Mouse (Mus musculus): Measurements from ENCODE around the gene Nkiras1. TPM values are rescaled to one million over a fixed set of nuclear protein-coding genes. Genes with fewer than 3 reads are reported as not detected.
"Not testable (repeated sequence)": the region's sequence is repeated elsewhere in the genome, so short reads cannot be mapped to it uniquely, and the experiment has no call there.

The Nkiras1 gene
- 16.2 and 17.3 TPM in 2 replicates for polyA plus RNA-seq (2014; fragmentation: Nextera tagmentation; extraction: Ambion mirVana)

DNA sequence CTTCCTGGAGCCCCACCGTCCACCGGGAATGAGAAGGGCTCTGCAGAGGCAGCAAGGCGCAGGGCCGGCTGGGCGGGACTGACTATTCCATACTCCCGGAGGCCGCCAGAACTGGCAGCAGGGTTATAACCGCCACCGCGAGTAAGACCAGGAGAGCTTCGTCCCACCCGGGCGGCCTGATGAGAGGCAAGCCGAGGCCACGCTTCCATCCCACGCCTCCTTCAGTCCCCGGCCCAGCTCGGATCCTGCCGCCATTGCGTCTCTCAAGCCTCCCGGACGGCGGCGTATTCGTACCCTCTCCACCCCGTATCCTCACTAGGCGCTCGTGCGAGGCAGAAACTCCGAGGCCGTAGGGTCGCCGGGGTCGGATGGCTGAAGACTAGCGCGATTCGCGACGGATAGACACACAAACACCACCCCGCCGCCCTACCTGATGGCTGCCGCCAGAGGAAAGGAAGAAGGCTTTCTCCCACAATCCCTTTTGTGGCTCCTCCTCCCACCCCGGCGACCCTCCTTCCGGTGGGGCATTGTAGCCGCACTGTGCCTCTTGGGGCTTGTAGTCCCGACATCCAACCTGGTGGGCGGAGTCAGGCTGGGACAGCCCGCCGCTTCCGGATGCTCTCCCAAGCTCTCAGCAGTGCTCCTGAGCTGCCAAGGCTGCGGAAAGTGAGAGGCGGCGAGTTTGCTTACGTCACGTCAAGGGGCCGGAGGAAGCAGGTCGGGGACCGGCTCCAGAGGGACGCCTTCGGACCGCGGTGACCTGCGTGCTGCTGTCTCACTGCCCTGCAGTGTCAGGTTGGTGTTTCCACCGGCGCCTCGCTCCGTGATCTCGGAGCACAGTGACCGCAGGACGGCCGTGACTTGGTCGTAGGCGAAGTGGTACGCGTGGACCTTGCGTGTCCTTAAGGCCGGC, at the start of gene Nkiras1, which contains the start of gene Rpl15:
Gene Nkiras1 (plus strand): TSS at position 608 of the 913 bp plus-strand sequence.
Gene Rpl15 (minus strand): TSS at position 863 of the 913 bp plus-strand sequence.
- H3K4me2 ChIP-seq (ENCODE audit: low read depth): peak within 1 kb of the TSS; percentile 70
- H3K9ac ChIP-seq (ENCODE audit: low read length): peak within 1 kb of the TSS; percentile 83
- H3K9me3 ChIP-seq (ENCODE audit: control insufficient read depth, low read length): no peaks in the 10 kb centered on the region
- DNase-seq (ENCODE audit: low spot score) (peak; percentile 98), ATAC-seq (ENCODE audit: insufficient read depth, low FRiP score, low TSS enrichment) (peak; percentile 98)
- no peaks in the 10 kb centered on the region for H3K4me1 ChIP-seq (ENCODE audit: control insufficient read depth, insufficient read depth, low read length)
- H3K27ac ChIP-seq (ENCODE audit: low read depth, low read length): peak within 1 kb of the TSS; percentile 28
- under 1% methylated on average over 70 of the region's 78 CpGs for WGBS
- H3K27me3 ChIP-seq (ENCODE audit: control insufficient read depth, insufficient read depth, low read length): no peaks in the 10 kb centered on the region
- peaks cover 7% of the 10 kb centered on the region for H3K36me3 ChIP-seq (ENCODE audit: control insufficient read depth, insufficient read depth, low read length)
- H3K4me3 ChIP-seq (ENCODE audit: low read depth, low read length): peak within 1 kb of the TSS; percentile 56

GRCm38 (mm10) chr14:18221977-18222376, 49.0 kb upstream of the Nkiras1 start:
- Histone ChIP-seq H3K4me1 (ENCODE audit: control insufficient read depth, insufficient read depth, low read length) (no peaks in the 10 kb centered on the region), H3K27ac (ENCODE audit: low read depth, low read length) (no peak overlapping the region), H3K9ac (ENCODE audit: low read length) (no peak overlapping the region), H3K4me3 (ENCODE audit: low read depth, low read length) (no peak overlapping the region), H3K9me3 (ENCODE audit: control insufficient read depth, low read length) (no peaks in the 10 kb centered on the region), H3K27me3 (ENCODE audit: control insufficient read depth, insufficient read depth, low read length) (no peaks in the 10 kb centered on the region), H3K36me3 (ENCODE audit: control insufficient read depth, insufficient read depth, low read length) (no peaks in the 10 kb centered on the region), H3K4me2 (ENCODE audit: low read depth) (no peak overlapping the region)
- 98% methylated on average over 6 of the region's 6 CpGs for WGBS
- DNase-seq (ENCODE audit: low spot score): no peak
- ATAC-seq (ENCODE audit: insufficient read depth, low FRiP score, low TSS enrichment): no peak

DNA sequence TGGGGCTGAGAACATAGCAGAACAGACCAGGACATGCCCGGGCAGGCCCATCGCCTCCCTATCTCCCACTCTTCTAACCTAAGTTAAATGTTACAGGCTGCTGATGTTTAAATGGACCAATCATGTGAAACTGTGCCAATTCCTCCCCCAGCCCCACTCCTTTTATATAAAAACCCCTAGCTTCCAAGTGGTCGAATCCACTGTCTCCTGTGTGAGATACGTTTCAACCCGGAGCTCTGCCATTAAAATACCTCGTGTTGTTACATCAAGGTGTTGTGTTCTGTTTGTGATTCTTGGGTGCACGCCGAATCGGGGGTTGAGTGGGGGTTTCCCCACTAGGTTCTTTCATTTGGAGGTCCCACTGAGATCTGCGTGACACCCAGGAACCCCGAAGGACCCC, 45.5 kb upstream of the Nkiras1 start:
- ATAC-seq (ENCODE audit: insufficient read depth, low FRiP score, low TSS enrichment); H3K4me1 ChIP-seq (ENCODE audit: control insufficient read depth, insufficient read depth, low read length); DNase-seq (ENCODE audit: low spot score); H3K9me3 ChIP-seq (ENCODE audit: control insufficient read depth, low read length); H3K27me3 ChIP-seq (ENCODE audit: control insufficient read depth, insufficient read depth, low read length); H3K9ac ChIP-seq (ENCODE audit: low read length); H3K4me2 ChIP-seq (ENCODE audit: low read depth); H3K4me3 ChIP-seq (ENCODE audit: low read depth, low read length); H3K36me3 ChIP-seq (ENCODE audit: control insufficient read depth, insufficient read depth, low read length); H3K27ac ChIP-seq (ENCODE audit: low read depth, low read length): not testable (repeated sequence)
- WGBS: 91% methylated on average over 11 of the region's 11 CpGs

DNA sequence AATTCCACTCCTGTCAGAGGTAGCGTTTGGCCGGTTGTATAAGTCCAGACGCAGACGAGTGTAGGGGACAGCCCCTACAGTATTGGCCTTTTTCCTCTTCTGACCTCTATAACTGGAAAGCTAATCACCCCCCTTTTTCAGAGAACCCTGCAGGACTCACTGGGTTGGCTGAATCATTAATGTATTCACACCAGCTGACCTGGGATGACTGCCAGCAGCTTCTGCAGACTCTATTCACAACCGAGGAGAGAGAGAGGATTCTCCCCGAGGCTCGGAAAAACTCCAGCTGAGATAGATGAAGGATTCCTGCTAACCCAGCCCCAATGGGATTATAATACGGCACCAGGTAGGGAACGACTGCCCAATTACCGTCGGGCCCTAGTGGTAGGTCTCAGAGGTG, 44.8 kb upstream of the Nkiras1 start:
- WGBS: 88% methylated on average over 11 of the region's 11 CpGs
- ATAC-seq (ENCODE audit: insufficient read depth, low FRiP score, low TSS enrichment); H3K36me3 ChIP-seq (ENCODE audit: control insufficient read depth, insufficient read depth, low read length); H3K4me3 ChIP-seq (ENCODE audit: low read depth, low read length); H3K27me3 ChIP-seq (ENCODE audit: control insufficient read depth, insufficient read depth, low read length); H3K9ac ChIP-seq (ENCODE audit: low read length); DNase-seq (ENCODE audit: low spot score); H3K9me3 ChIP-seq (ENCODE audit: control insufficient read depth, low read length); H3K4me2 ChIP-seq (ENCODE audit: low read depth); H3K4me1 ChIP-seq (ENCODE audit: control insufficient read depth, insufficient read depth, low read length); H3K27ac ChIP-seq (ENCODE audit: low read depth, low read length): not testable (repeated sequence)

DNA sequence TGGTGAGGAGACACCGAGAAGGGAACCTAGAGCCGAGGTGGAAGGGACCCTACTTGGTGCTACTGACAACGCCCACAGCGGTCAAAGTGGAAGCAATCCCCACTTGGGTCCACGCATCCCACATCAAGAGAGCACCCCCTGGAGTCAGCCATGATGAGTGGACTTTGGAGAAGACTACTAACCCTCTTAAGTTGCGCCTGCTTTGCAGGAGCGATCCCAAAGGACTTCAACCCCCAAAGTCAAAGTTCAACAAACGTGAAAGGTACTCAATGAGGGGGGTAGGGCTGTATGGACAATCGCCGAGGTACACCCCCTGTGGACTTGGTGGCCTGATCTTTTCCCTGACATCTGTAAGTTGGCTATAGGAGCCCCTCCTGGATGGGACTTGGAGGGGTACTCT, 41.2 kb upstream of the Nkiras1 start:
- WGBS: 94% methylated on average over 10 of the region's 10 CpGs
- H3K9ac ChIP-seq (ENCODE audit: low read length); H3K27ac ChIP-seq (ENCODE audit: low read depth, low read length); DNase-seq (ENCODE audit: low spot score); H3K9me3 ChIP-seq (ENCODE audit: control insufficient read depth, low read length); ATAC-seq (ENCODE audit: insufficient read depth, low FRiP score, low TSS enrichment); H3K4me3 ChIP-seq (ENCODE audit: low read depth, low read length); H3K4me1 ChIP-seq (ENCODE audit: control insufficient read depth, insufficient read depth, low read length); H3K36me3 ChIP-seq (ENCODE audit: control insufficient read depth, insufficient read depth, low read length); H3K4me2 ChIP-seq (ENCODE audit: low read depth); H3K27me3 ChIP-seq (ENCODE audit: control insufficient read depth, insufficient read depth, low read length): not testable (repeated sequence)

DNA sequence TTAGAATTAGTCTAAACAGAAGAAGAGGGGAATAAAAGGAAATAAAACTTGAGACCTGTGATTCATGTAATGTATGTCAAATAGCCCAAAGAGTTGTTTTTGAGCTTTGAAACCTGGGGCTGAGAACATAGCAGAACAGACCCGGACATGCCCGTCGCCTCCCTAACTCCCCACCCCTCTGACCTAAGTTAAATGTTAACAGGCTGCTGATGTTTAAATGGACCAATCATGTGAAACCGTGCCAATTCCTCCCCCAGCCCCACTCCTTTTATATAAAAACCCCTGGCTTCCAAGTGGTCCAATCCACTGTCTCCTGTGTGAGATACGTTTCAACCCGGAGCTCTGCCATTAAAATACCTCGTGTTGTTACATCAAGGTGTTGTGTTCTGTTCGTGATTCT, 39.1 kb upstream of the Nkiras1 start:
- not testable (repeated sequence) for H3K9ac ChIP-seq (ENCODE audit: low read length); H3K27me3 ChIP-seq (ENCODE audit: control insufficient read depth, insufficient read depth, low read length)

GRCm38 (mm10) chr14:18233076-18233475, 37.9 kb upstream of the Nkiras1 start:
- H3K9ac ChIP-seq (ENCODE audit: low read length): no peak overlapping the region
- no peaks in the 10 kb centered on the region for H3K9me3 ChIP-seq (ENCODE audit: control insufficient read depth, low read length)
- no peak for DNase-seq (ENCODE audit: low spot score)
- no peak overlapping the region for H3K4me3 ChIP-seq (ENCODE audit: low read depth, low read length)
- no peaks in the 10 kb centered on the region for H3K36me3 ChIP-seq (ENCODE audit: control insufficient read depth, insufficient read depth, low read length)
- H3K27me3 ChIP-seq (ENCODE audit: control insufficient read depth, insufficient read depth, low read length): no peaks in the 10 kb centered on the region
- ATAC-seq (ENCODE audit: insufficient read depth, low FRiP score, low TSS enrichment): no peak
- no peak overlapping the region for H3K4me2 ChIP-seq (ENCODE audit: low read depth)
- 89% methylated on average over 2 of the region's 2 CpGs for WGBS
- no peaks in the 10 kb centered on the region for H3K4me1 ChIP-seq (ENCODE audit: control insufficient read depth, insufficient read depth, low read length)
- H3K27ac ChIP-seq (ENCODE audit: low read depth, low read length): no peak overlapping the region

More for the DNA sequence above, 39.1 kb upstream of the Nkiras1 start:
- ATAC-seq (ENCODE audit: insufficient read depth, low FRiP score, low TSS enrichment); H3K36me3 ChIP-seq (ENCODE audit: control insufficient read depth, insufficient read depth, low read length); H3K4me2 ChIP-seq (ENCODE audit: low read depth); DNase-seq (ENCODE audit: low spot score); H3K9me3 ChIP-seq (ENCODE audit: control insufficient read depth, low read length); H3K4me3 ChIP-seq (ENCODE audit: low read depth, low read length); H3K27ac ChIP-seq (ENCODE audit: low read depth, low read length); H3K4me1 ChIP-seq (ENCODE audit: control insufficient read depth, insufficient read depth, low read length): not testable (repeated sequence)
- 94% methylated on average over 8 of the region's 8 CpGs for WGBS

DNA sequence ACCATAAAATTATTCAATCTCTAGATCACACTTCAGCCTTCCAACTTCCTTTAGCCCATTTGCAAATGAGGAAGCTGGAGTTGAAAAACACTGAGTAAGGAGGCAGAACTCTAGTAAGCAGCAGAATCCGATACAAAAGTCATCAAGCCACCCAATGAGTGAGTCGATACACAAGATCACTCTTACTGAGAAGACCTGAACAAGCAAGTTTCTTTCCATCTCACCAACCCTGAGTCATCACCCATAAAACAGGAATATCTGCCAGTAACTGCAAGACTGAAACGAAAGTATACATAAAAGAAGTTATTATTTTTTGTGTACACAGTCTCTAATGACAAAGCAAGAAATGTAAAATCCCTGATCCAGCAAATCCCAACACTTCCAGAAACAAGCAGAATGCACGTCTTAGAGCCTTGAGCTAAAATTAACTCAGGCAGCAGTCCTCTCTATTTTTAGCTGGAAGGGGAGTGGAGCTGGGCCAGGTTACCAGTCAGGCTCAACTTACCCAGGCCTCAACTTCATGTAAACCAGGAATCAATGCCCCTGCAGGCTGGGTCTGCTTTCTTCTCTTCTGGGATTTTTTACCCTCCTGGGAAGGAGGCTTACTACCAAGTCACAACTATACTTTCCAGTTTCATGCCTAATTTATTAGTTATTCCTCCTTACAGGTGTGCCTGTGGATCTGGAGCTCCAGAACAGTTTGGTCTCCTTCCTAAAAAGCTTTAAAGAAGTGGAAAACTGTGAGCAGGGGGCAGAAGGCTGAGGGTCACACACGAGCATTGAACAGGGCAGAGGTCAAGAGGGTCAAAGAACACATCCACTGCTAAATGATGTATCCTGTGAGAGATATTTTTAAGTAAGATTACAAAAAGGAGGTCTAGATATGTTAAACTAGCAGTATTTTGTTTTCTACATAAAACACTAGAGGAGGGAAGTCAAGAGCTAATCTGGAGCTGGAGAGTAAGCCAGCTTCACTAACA, 36.7 kb upstream of the Nkiras1 start:
- Histone ChIP-seq H3K9ac (ENCODE audit: low read length) (no peak overlapping the region), H3K27ac (ENCODE audit: low read depth, low read length) (no peak overlapping the region), H3K27me3 (ENCODE audit: control insufficient read depth, insufficient read depth, low read length) (no peaks in the 10 kb centered on the region), H3K4me2 (ENCODE audit: low read depth) (no peak overlapping the region), H3K4me1 (ENCODE audit: control insufficient read depth, insufficient read depth, low read length) (no peaks in the 10 kb centered on the region), H3K9me3 (ENCODE audit: control insufficient read depth, low read length) (no peaks in the 10 kb centered on the region), H3K36me3 (ENCODE audit: control insufficient read depth, insufficient read depth, low read length) (no peaks in the 10 kb centered on the region), H3K4me3 (ENCODE audit: low read depth, low read length) (no peak overlapping the region)
- ATAC-seq (ENCODE audit: insufficient read depth, low FRiP score, low TSS enrichment): no peak
- WGBS: 70% methylated on average over 5 of the region's 5 CpGs
- no peak for DNase-seq (ENCODE audit: low spot score)
